Mouse (Mus musculus) liver, embryonic 14.5 days (tissue): ENCODE results near the gene Otx1.

ENCODE experiments used
- CTCF ChIP-seq: IDR thresholded peaks from 2 replicates; pipeline ENCODE4 v1.5.1; 2016; ENCODE audit warnings: antibody characterized with exemption, low read depth, control low read depth
- EP300 ChIP-seq: IDR thresholded peaks from 2 replicates; pipeline ENCODE4 v1.6.1; 2016; ENCODE audit warnings: antibody characterized with exemption, low read depth

GRCm38 (mm10) chr11:22050864-22051263 is 48.2 kb upstream of the Otx1 start:
- TF ChIP-seq CTCF (no peak), EP300 (no peak)
